Mouse (Mus musculus) adrenal gland, adult 18-20 months (tissue): ENCODE measurements around the gene Prkacb. TPM values are rescaled to one million over a fixed set of nuclear protein-coding genes. Genes with fewer than 3 reads are reported as not detected.

Experiments used
- total RNA-seq, 2 experiments: library from RNA; stranded (reverse); gene quantifications; 1 replicate in 1 of 2; 2 replicates in 1 of 2; pipeline ENCODE4 v1.2.3; 2021

The Prkacb gene
- total RNA-seq, 2 experiments from 2014 or later: 99.8 to 120 TPM

Other genes starting within 250 kb of the Prkacb start
- under 1 TPM in 1 of 2 experiments, not detected in 1; 0.53 TPM for gene Uox, start 242.6 kb downstream of the Prkacb start, total RNA-seq
- gene Dnase2b, start 197.4 kb downstream of the Prkacb start, total RNA-seq: not detected
- gene 4930503B20Rik, start 161.7 kb downstream of the Prkacb start, total RNA-seq: not detected
- under 1 TPM in 1 of 2 experiments, not detected in 1; 0.58 TPM for gene Samd13, start 127.4 kb downstream of the Prkacb start, total RNA-seq
- gene Ttll7, start 39.4 kb upstream of the Prkacb start, total RNA-seq: 1 to 10 TPM; 5.1 to 7.7 TPM